Mouse (Mus musculus): ENCODE measurements at regions not wholly inside any gene's neighbourhood (a gene's known extent, or its start where the extent isn't known, plus 50 kb on each side); places are given as distances from the start of the nearest gene placed in this dataset.

DNA sequence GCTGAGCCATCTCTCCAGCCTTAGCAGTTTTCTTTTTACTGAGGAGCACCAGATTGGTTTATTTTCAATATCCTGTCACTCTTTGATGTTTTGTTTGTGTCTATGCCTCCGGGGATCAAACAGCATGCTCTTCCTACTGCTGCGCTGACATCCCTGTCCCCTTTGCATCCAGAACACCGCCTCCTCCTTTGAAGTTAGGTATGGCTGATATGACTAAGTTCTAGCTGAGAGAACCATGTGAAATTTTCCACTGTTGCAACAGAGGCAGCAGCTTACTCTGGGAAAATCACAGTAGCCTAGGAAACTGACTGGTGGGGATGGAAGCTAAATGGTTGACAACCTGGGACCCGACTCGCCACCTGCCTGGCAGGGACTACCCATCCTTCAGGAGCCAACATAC is 76.1 kb upstream of the Acsl1 start:
- no peak for TF ChIP-seq E2F4 (IDR thresholded peaks at IDR 0.05; ENCODE audit: insufficient read depth)
- no peak for TF ChIP-seq CEBPB (IDR thresholded peaks at IDR 0.05; ENCODE audit: insufficient read depth, poor library complexity, severe bottlenecking)
- TF ChIP-seq POLR2A (IDR thresholded peaks at IDR 0.05; ENCODE audit: insufficient read length, low read depth) = no peak
- no peak for TF ChIP-seq TCF12 (IDR thresholded peaks at IDR 0.05; ENCODE audit: insufficient read depth, poor library complexity, severe bottlenecking)
- no peak for TF ChIP-seq USF1 (IDR thresholded peaks at IDR 0.05; ENCODE audit: low read depth)
- TF ChIP-seq POLR2AphosphoS2 (IDR thresholded peaks at IDR 0.05; ENCODE audit: insufficient read length, low read depth) = no peak
- TF ChIP-seq SRF (IDR thresholded peaks at IDR 0.05; ENCODE audit: control insufficient read depth, insufficient read length, low read depth) = no peak
- TF ChIP-seq REST (IDR thresholded peaks at IDR 0.05; ENCODE audit: insufficient read depth, insufficient read length) = no peak
- TF ChIP-seq TCF3 (IDR thresholded peaks at IDR 0.05; ENCODE audit: insufficient read length, low read depth) = no peak
- no peak for TF ChIP-seq MYOG (IDR thresholded peaks at IDR 0.05; ENCODE audit: control insufficient read depth in 1 of 3, insufficient read depth in 1 of 3, insufficient read length in 2 of 3, low read depth in 2 of 3)
- no peak for TF ChIP-seq MYOD1 (IDR thresholded peaks at IDR 0.05; ENCODE audit: control insufficient read depth in 1 of 3, insufficient read length in 2 of 3, low read depth in 2 of 3)
- TF ChIP-seq MAX (IDR thresholded peaks at IDR 0.05; ENCODE audit: low read depth) = no peak
- Histone ChIP-seq H3K4me2 (ENCODE audit: low read depth) (no peak overlapping the region), H3K27me3 (ENCODE audit: control insufficient read depth, insufficient read depth, insufficient read length) (peaks cover 10% of the 10 kb centered on the region), H3K36me3 (ENCODE audit: control insufficient read depth, insufficient read depth) (no peaks in the 10 kb centered on the region), H3K4me3 (no peak overlapping the region), H3K79me2 (ENCODE audit: control insufficient read depth, insufficient read depth) (no peaks in the 10 kb centered on the region), H3ac (ENCODE audit: control insufficient read depth, insufficient read length) (no peak overlapping the region)

DNA sequence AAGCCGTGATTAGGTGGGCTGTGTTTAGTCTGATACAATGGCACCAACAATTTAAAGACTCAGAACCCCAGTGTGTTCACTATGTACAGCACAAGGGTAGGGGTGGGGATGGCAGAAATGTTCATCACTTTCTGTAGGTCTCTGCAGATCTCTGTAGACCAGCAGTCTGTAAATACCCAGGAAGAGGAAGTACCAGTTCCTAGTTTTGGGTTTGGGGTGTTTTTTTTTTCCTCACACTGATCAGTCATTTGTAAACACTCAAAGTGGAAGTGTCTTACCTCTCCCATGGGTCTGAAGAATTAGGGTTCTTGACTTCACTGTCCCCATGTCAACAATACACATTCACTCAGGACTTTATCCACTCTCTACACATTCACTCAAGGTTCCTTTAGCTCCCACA is 75.5 kb upstream of the Acsl1 start:
- no peaks in the 10 kb centered on the region for H3K36me3 ChIP-seq (ENCODE audit: control insufficient read depth, insufficient read depth)
- TF ChIP-seq SRF (IDR thresholded peaks at IDR 0.05; ENCODE audit: control insufficient read depth, insufficient read length, low read depth) (no peak), MYOD1 (IDR thresholded peaks at IDR 0.05; ENCODE audit: control insufficient read depth in 1 of 3, insufficient read length in 2 of 3, low read depth in 2 of 3) (no peak), TCF3 (IDR thresholded peaks at IDR 0.05; ENCODE audit: insufficient read length, low read depth) (no peak), TCF12 (IDR thresholded peaks at IDR 0.05; ENCODE audit: insufficient read depth, poor library complexity, severe bottlenecking) (no peak), MYOG (IDR thresholded peaks at IDR 0.05; ENCODE audit: control insufficient read depth in 1 of 3, insufficient read depth in 1 of 3, insufficient read length in 2 of 3, low read depth in 2 of 3) (no peak), CEBPB (IDR thresholded peaks at IDR 0.05; ENCODE audit: insufficient read depth, poor library complexity, severe bottlenecking) (no peak), POLR2AphosphoS2 (IDR thresholded peaks at IDR 0.05; ENCODE audit: insufficient read length, low read depth) (no peak), POLR2A (IDR thresholded peaks at IDR 0.05; ENCODE audit: insufficient read length, low read depth) (no peak), USF1 (IDR thresholded peaks at IDR 0.05; ENCODE audit: low read depth) (no peak)

DNA sequence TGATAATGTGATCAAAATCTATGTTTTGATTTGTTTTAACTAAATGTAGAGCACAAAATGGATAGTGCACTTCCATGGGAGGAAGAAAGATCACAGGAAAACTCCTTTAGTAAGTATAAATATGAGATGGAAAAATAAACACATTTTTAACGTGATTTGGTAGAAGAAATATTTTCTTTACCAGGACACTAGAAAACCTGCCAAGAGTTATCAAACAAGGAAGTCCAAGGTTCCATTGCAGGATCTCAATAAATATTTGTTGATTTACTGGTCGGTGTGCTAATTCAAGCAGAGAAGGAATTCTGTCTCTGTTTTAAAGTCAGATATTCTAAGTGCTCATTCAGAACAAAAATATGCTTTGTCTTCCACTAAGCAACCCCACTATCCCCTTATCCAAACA is 73.8 kb upstream of the Acsl1 start:
- Histone ChIP-seq H3K4me3 (no peak overlapping the region), H3K4me2 (ENCODE audit: low read depth) (no peak overlapping the region), H3K36me3 (ENCODE audit: control insufficient read depth, insufficient read depth) (no peaks in the 10 kb centered on the region), H3K79me2 (ENCODE audit: control insufficient read depth, insufficient read depth) (no peaks in the 10 kb centered on the region), H3K27me3 (ENCODE audit: control insufficient read depth, insufficient read depth, insufficient read length) (peaks cover 11% of the 10 kb centered on the region), H3ac (ENCODE audit: control insufficient read depth, insufficient read length) (no peak overlapping the region)
- TF ChIP-seq MYOD1 (IDR thresholded peaks at IDR 0.05; ENCODE audit: control insufficient read depth in 1 of 3, insufficient read length in 2 of 3, low read depth in 2 of 3) (no peak), MAX (IDR thresholded peaks at IDR 0.05; ENCODE audit: low read depth) (no peak), E2F4 (IDR thresholded peaks at IDR 0.05; ENCODE audit: insufficient read depth) (no peak), POLR2A (IDR thresholded peaks at IDR 0.05; ENCODE audit: insufficient read length, low read depth) (no peak), USF1 (IDR thresholded peaks at IDR 0.05; ENCODE audit: low read depth) (no peak), TCF3 (IDR thresholded peaks at IDR 0.05; ENCODE audit: insufficient read length, low read depth) (no peak), POLR2AphosphoS2 (IDR thresholded peaks at IDR 0.05; ENCODE audit: insufficient read length, low read depth) (no peak), SRF (IDR thresholded peaks at IDR 0.05; ENCODE audit: control insufficient read depth, insufficient read length, low read depth) (no peak), CEBPB (IDR thresholded peaks at IDR 0.05; ENCODE audit: insufficient read depth, poor library complexity, severe bottlenecking) (no peak)

More for the DNA sequence above, 75.5 kb upstream of the Acsl1 start:
- no peak overlapping the region for H3ac ChIP-seq (ENCODE audit: control insufficient read depth, insufficient read length)
- no peaks in the 10 kb centered on the region for H3K79me2 ChIP-seq (ENCODE audit: control insufficient read depth, insufficient read depth)
- peaks cover 11% of the 10 kb centered on the region for H3K27me3 ChIP-seq (ENCODE audit: control insufficient read depth, insufficient read depth, insufficient read length)
- H3K4me3 ChIP-seq = no peak overlapping the region
- no peak overlapping the region for H3K4me2 ChIP-seq (ENCODE audit: low read depth)

DNA sequence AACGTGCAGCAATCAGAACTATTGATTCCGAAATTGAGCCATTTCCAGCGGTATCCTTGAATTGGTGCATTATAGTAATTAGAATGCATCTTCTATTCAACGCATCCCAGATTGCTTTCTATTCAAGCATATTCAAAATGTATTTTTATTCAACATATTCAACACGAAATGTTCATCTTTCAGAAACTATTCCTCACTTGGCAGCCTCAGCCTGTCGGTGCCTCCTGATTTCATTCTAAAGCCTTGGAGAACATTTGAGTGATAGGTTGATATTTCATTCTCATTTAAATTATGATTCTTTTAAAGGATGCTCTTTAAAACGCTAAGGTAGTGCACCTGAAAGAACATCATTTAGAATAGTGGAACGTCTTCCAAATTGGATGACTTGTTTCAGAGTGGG is 73.1 kb upstream of the Acsl1 start:
- TF ChIP-seq POLR2A (IDR thresholded peaks at IDR 0.05; ENCODE audit: insufficient read length, low read depth) (no peak), USF1 (IDR thresholded peaks at IDR 0.05; ENCODE audit: low read depth) (no peak), MYOD1 (IDR thresholded peaks at IDR 0.05; ENCODE audit: control insufficient read depth in 1 of 3, insufficient read length in 2 of 3, low read depth in 2 of 3) (no peak), REST (IDR thresholded peaks at IDR 0.05; ENCODE audit: insufficient read depth, insufficient read length) (no peak)
- H3K79me2 ChIP-seq (ENCODE audit: control insufficient read depth, insufficient read depth) = no peaks in the 10 kb centered on the region
- no peak overlapping the region for H3ac ChIP-seq (ENCODE audit: control insufficient read depth, insufficient read length)
- H3K4me2 ChIP-seq (ENCODE audit: low read depth) = no peak overlapping the region
- no peak overlapping the region for H3K4me3 ChIP-seq
- H3K27me3 ChIP-seq (ENCODE audit: control insufficient read depth, insufficient read depth, insufficient read length) = peaks cover 11% of the 10 kb centered on the region
- H3K36me3 ChIP-seq (ENCODE audit: control insufficient read depth, insufficient read depth) = no peaks in the 10 kb centered on the region

DNA sequence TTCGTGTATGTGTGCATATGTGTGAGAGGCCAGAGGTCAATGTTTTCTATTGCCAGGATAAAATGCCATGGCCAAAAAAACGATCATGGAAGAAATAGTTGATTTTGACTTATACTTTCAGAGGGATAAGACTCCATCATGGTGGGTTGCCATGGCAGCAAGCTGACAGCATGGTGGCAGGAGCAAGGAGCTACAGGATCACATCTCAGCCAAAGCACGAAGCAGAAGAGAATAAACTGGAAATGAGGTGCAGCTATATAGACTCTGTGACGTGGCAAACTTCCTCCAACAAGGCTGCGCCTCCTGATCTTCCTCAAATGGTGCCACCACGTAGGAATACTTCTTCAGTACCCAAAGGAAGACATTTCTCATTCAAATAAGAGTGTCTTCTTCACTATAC is 70.2 kb upstream of the Acsl1 start:
- Histone ChIP-seq H3K36me3 (ENCODE audit: control insufficient read depth, insufficient read depth) (no peaks in the 10 kb centered on the region), H3K27me3 (ENCODE audit: control insufficient read depth, insufficient read depth, insufficient read length) (peaks cover 17% of the 10 kb centered on the region), H3K4me3 (no peak overlapping the region), H3K4me2 (ENCODE audit: low read depth) (no peak overlapping the region), H3K79me2 (ENCODE audit: control insufficient read depth, insufficient read depth) (no peaks in the 10 kb centered on the region), H3ac (ENCODE audit: control insufficient read depth, insufficient read length) (no peak overlapping the region)
- no peak for TF ChIP-seq TCF12 (IDR thresholded peaks at IDR 0.05; ENCODE audit: insufficient read depth, poor library complexity, severe bottlenecking)
- TF ChIP-seq USF1 (IDR thresholded peaks at IDR 0.05; ENCODE audit: low read depth) = no peak
- no peak for TF ChIP-seq REST (IDR thresholded peaks at IDR 0.05; ENCODE audit: insufficient read depth, insufficient read length)
- TF ChIP-seq POLR2A (IDR thresholded peaks at IDR 0.05; ENCODE audit: insufficient read length, low read depth) = no peak
- TF ChIP-seq SRF (IDR thresholded peaks at IDR 0.05; ENCODE audit: control insufficient read depth, insufficient read length, low read depth) = no peak
- no peak for TF ChIP-seq CEBPB (IDR thresholded peaks at IDR 0.05; ENCODE audit: insufficient read depth, poor library complexity, severe bottlenecking)
- TF ChIP-seq MYOD1 (IDR thresholded peaks at IDR 0.05; ENCODE audit: control insufficient read depth in 1 of 3, insufficient read length in 2 of 3, low read depth in 2 of 3) = no peak
- no peak for TF ChIP-seq MAX (IDR thresholded peaks at IDR 0.05; ENCODE audit: low read depth)
- TF ChIP-seq E2F4 (IDR thresholded peaks at IDR 0.05; ENCODE audit: insufficient read depth) = no peak
- TF ChIP-seq TCF3 (IDR thresholded peaks at IDR 0.05; ENCODE audit: insufficient read length, low read depth) = no peak
- no peak for TF ChIP-seq POLR2AphosphoS2 (IDR thresholded peaks at IDR 0.05; ENCODE audit: insufficient read length, low read depth)
- no peak for TF ChIP-seq MYOG (IDR thresholded peaks at IDR 0.05; ENCODE audit: control insufficient read depth in 1 of 3, insufficient read depth in 1 of 3, insufficient read length in 2 of 3, low read depth in 2 of 3)

Data from myocyte (in vitro differentiated cells).